Mouse (Mus musculus): ENCODE measurements around the gene Tarbp1. TPM values are rescaled to one million over a fixed set of nuclear protein-coding genes. Genes with fewer than 3 reads are reported as not detected.

Gene Tarbp1
- polyA plus RNA-seq, 1 experiment from 2014 or later, result 2.3 TPM

DNA sequence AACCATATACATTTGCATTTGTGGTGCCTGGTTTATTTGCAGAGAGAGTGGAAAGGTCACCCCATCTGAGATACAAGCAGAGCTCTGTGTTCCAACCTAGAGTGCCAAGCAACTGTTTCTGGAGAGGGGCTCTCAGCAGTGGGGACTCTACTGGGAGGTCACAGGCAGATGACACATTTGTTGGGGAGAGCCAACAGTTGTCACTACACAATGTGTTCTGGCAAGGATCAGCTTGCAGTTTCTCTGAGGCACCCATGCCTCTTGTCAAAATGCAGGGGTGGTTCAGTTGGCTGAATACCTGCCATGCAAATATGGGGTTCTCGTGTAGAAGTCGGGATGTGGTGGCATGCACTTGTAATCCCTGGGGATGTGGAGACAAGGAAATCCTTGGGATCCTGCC, 33.4 kb upstream of the Tarbp1 start:
- Histone ChIP-seq H3K9me3 (0 out of 2 replicates have a peak, but pooled peaks cover 4% of the 10 kb centered on the region), H3K4me1 (no peaks in the 10 kb centered on the region), H3K9ac (replicated peaks) (no peak overlapping the region), H3K27me3 (no peaks in the 10 kb centered on the region; the same call in 1 of the 2 replicates), H3K27ac (replicated peaks) (no peak overlapping the region), H3K4me2 (replicated peaks) (no peak overlapping the region), H3K36me3 (no peaks in the 10 kb centered on the region), H3K4me3 (no peak overlapping the region)
- WGBS, result 93% methylated on average over 2 of the region's 2 CpGs
- no peak for ATAC-seq (ENCODE audit: low FRiP score, low read depth)

GRCm38 (mm10) chr8:126504492-126505182, 29.8 kb upstream of the Tarbp1 start:
- Histone ChIP-seq H3K4me1 (no peaks in the 10 kb centered on the region), H3K4me2 (replicated peaks) (no peak overlapping the region), H3K36me3 (no peaks in the 10 kb centered on the region), H3K9ac (replicated peaks) (no peak overlapping the region), H3K4me3 (no peak overlapping the region), H3K9me3 (0 out of 2 replicates have a peak, but pooled peaks cover 4% of the 10 kb centered on the region), H3K27me3 (peaks cover 12% of the 10 kb centered on the region; the same call in 1 of the 2 replicates), H3K27ac (replicated peaks) (no peak overlapping the region)
- 84% methylated on average over 16 of the region's 16 CpGs for WGBS
- no peak for ATAC-seq (ENCODE audit: low FRiP score, low read depth)

DNA sequence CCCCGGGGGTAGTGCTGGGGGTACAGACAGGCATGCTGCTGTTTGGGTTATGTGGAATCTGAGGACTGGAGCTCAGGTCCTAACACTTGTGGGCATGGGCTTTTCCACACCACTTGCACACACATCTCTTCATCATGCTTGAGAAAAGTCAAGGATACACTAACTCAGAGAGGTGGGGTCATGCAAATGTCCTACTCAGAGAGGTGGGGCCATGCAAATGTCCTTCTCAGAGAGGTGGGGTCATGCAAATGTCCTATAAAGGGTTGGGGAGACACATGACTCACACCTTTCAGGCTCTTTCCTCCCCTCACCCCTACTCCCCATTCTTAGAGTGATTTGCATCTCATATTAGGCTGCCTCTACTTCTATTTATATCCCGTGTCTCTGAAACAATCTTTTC, 27.9 kb upstream of the Tarbp1 start:
- peaks cover 11% of the 10 kb centered on the region for H3K4me1 ChIP-seq
- no peak overlapping the region for H3K9ac ChIP-seq (replicated peaks)
- no peak overlapping the region for H3K4me3 ChIP-seq
- no peak overlapping the region for H3K27ac ChIP-seq (replicated peaks)
- no peaks in the 10 kb centered on the region for H3K36me3 ChIP-seq
- H3K27me3 ChIP-seq, result peaks cover 16% of the 10 kb centered on the region; the same call in 1 of the 2 replicates
- ATAC-seq (ENCODE audit: low FRiP score, low read depth), result no peak
- no peak overlapping the region for H3K4me2 ChIP-seq (replicated peaks)
- H3K9me3 ChIP-seq, result 0 out of 2 replicates have a peak, but pooled peaks cover 4% of the 10 kb centered on the region
- 46% methylated on average over 2 of the region's 2 CpGs for WGBS

DNA sequence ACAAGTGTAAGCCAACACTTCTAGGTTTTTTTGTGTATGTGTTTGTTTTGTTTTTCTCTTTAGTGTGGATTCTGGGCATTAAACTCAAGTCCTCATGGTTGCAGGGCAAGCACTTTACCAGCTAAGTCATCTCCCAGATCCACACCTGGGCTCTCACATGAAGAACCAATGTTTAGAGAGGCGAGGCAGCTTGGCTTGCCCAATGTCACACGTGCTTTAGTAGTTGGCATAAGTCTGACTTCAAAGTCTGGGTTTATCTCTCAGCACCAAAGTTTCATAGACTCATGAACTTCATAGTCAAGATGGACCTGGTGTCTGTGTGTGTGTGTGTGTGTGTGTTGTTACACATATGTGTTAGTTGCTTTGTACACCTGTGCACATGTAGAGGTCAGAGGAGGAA, 24.5 kb upstream of the Tarbp1 start:
- no peak overlapping the region for H3K4me3 ChIP-seq
- ATAC-seq (ENCODE audit: low FRiP score, low read depth), result no peak
- no peaks in the 10 kb centered on the region for H3K9me3 ChIP-seq
- WGBS, result 90% methylated on average over 2 of the region's 2 CpGs
- H3K4me2 ChIP-seq (replicated peaks), result no peak overlapping the region
- peaks cover 16% of the 10 kb centered on the region; the same call in 1 of the 2 replicates for H3K27me3 ChIP-seq
- H3K27ac ChIP-seq (replicated peaks), result no peak overlapping the region
- no peaks in the 10 kb centered on the region for H3K36me3 ChIP-seq
- H3K4me1 ChIP-seq, result peaks cover 12% of the 10 kb centered on the region
- H3K9ac ChIP-seq (replicated peaks), result no peak overlapping the region

- Histone ChIP-seq H3K4me1 (peaks cover 12% of the 10 kb centered on the region), H3K36me3 (no peaks in the 10 kb centered on the region), H3K27me3 (peaks cover 16% of the 10 kb centered on the region; the same call in 1 of the 2 replicates), H3K9ac (replicated peaks) (0 out of 2 replicates have a peak overlapping the region, but pooled peaks have one; percentile 57), H3K9me3 (no peaks in the 10 kb centered on the region), H3K4me2 (replicated peaks) (peak overlapping the region; percentile 63), H3K4me3 (no peak overlapping the region), H3K27ac (replicated peaks) (peak overlapping the region; percentile 80; the same call in 1 of the 2 replicates)
- 24% methylated on average over 6 of the region's 6 CpGs for WGBS
- ATAC-seq (ENCODE audit: low FRiP score, low read depth), result peak; percentile 27
Observed at GRCm38 (mm10) chr8:126498465-126498864, 23.6 kb upstream of the Tarbp1 start.

GRCm38 (mm10) chr8:126497541-126498428, 22.9 kb upstream of the Tarbp1 start:
- WGBS, result 7% methylated on average over 27 of the region's 27 CpGs
- Histone ChIP-seq H3K4me3 (peak overlapping the region; percentile 41), H3K27me3 (peaks cover 16% of the 10 kb centered on the region; the same call in 1 of the 2 replicates), H3K4me2 (replicated peaks) (peak overlapping the region; percentile 63), H3K9me3 (no peaks in the 10 kb centered on the region), H3K9ac (replicated peaks) (peak overlapping the region; percentile 57), H3K4me1 (peaks cover 12% of the 10 kb centered on the region), H3K36me3 (no peaks in the 10 kb centered on the region), H3K27ac (replicated peaks) (peak overlapping the region; percentile 80)
- peak; percentile 91 for ATAC-seq (ENCODE audit: low FRiP score, low read depth)

- no peak overlapping the region; the same call in 1 of the 2 replicates for H3K9ac ChIP-seq (replicated peaks)
- H3K9me3 ChIP-seq, result no peaks in the 10 kb centered on the region
- H3K27me3 ChIP-seq, result peaks cover 16% of the 10 kb centered on the region; the same call in 1 of the 2 replicates
- H3K4me1 ChIP-seq, result peaks cover 12% of the 10 kb centered on the region
- no peaks in the 10 kb centered on the region for H3K36me3 ChIP-seq
- 82% methylated on average over 5 of the region's 5 CpGs for WGBS
- no peak overlapping the region for H3K4me3 ChIP-seq
- ATAC-seq (ENCODE audit: low FRiP score, low read depth), result no peak
- H3K27ac ChIP-seq (replicated peaks), result no peak overlapping the region
- H3K4me2 ChIP-seq (replicated peaks), result no peak overlapping the region
Observed at GRCm38 (mm10) chr8:126496915-126497314, 22.1 kb upstream of the Tarbp1 start.

- no peaks in the 10 kb centered on the region for H3K36me3 ChIP-seq
- H3K27me3 ChIP-seq, result peaks cover 12% of the 10 kb centered on the region; the same call in 1 of the 2 replicates
- no peak for ATAC-seq (ENCODE audit: low FRiP score, low read depth)
- H3K27ac ChIP-seq (replicated peaks), result no peak overlapping the region
- H3K4me2 ChIP-seq (replicated peaks), result no peak overlapping the region
- H3K4me1 ChIP-seq, result peaks cover 12% of the 10 kb centered on the region
- no peak overlapping the region for H3K4me3 ChIP-seq
- WGBS, result 83% methylated on average over 12 of the region's 12 CpGs
- no peaks in the 10 kb centered on the region for H3K9me3 ChIP-seq
- no peak overlapping the region for H3K9ac ChIP-seq (replicated peaks)
Observed at GRCm38 (mm10) chr8:126495461-126495860, 20.6 kb upstream of the Tarbp1 start.

DNA sequence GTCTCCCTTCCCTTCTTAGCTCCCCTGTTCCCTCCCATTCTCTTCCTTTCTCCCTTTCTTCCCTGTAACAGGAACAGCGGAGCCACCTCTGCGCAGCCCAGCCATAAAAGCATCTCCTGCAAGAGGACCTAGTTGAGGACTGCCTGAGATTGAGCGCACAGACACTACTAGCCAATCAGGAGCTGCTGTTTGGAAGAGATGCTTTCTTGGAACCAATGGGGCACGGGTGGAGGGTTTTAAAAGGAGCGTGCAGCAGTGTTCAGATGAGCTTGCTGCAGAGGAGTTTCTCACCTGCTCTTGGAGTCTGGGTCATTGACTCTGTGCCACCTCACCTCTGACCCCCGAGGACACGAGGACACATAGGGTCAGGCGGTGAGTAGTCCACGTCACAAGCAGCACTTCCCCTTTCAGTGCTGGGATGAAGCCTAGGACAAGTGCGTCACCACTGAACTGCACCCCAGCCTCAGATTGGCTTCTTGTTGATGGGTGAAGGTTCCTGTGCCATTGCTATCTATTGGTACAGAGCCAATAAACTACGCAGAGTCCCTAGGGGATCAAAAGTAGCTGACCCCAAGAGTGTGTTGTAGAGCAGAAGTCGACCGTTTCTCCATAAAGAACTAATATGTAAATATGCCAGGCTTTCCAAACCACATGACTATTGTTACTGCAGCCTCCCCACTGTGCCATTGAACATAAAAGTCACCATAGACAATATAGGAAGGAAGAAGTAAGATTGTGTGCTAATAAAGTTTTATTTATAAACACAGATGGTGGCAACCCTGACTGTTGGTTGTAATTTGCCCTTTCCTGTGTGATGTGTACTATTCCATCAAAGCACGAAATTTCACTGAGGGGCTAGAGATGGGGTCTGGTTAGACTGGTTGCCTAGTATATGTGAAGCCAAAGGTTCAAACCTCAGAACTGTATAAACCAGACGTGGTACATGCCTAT, 19.6 kb upstream of the Tarbp1 start:
- peaks cover 2% of the 10 kb centered on the region; the same call in 1 of the 2 replicates for H3K27me3 ChIP-seq
- ATAC-seq (ENCODE audit: low FRiP score, low read depth), result no peak
- no peak overlapping the region for H3K27ac ChIP-seq (replicated peaks)
- no peaks in the 10 kb centered on the region for H3K36me3 ChIP-seq
- WGBS, result 82% methylated on average over 15 of the region's 15 CpGs
- no peak overlapping the region for H3K9ac ChIP-seq (replicated peaks)
- no peak overlapping the region for H3K4me2 ChIP-seq (replicated peaks)
- H3K4me3 ChIP-seq, result no peak overlapping the region
- no peaks in the 10 kb centered on the region for H3K9me3 ChIP-seq
- peaks cover 12% of the 10 kb centered on the region for H3K4me1 ChIP-seq

DNA sequence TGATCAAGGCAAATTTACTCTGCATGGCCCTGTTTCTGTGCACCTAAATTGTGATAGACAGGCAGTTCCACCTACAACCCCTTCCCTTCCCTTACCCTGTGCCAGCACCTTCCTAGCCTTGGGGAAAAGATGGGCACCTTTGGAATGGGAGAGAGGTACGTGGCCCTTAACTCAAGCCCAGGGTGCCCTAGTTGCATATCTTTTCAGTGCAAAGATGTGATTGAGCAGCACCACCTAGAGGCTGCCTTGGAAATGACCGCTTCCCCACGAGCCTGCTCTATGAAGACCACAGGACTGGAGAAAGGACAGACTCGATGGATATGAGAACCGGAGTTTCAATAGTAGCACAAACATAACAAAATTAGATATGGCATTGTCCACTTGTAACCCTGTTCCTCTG, 8.1 kb upstream of the Tarbp1 start:
- WGBS, result 17% methylated on average over 5 of the region's 5 CpGs
- H3K9me3 ChIP-seq, result no peaks in the 10 kb centered on the region

GRCm38 (mm10) chr8:126482348-126482720, 7.5 kb upstream of the Tarbp1 start:
- peaks cover 4% of the 10 kb centered on the region; the same call in 1 of the 2 replicates for H3K4me1 ChIP-seq
- H3K9ac ChIP-seq (replicated peaks), result no peak overlapping the region
- no peak overlapping the region for H3K4me3 ChIP-seq
- no peak overlapping the region for H3K4me2 ChIP-seq (replicated peaks)
- H3K27ac ChIP-seq (replicated peaks), result no peak overlapping the region
- no peaks in the 10 kb centered on the region for H3K9me3 ChIP-seq
- WGBS, result 77% methylated on average over 2 of the region's 2 CpGs
- no peaks in the 10 kb centered on the region for H3K36me3 ChIP-seq
- H3K27me3 ChIP-seq, result peaks cover 12% of the 10 kb centered on the region; the same call in 1 of the 2 replicates
- no peak for ATAC-seq (ENCODE audit: low FRiP score, low read depth)

More for the DNA sequence above, 8.1 kb upstream of the Tarbp1 start:
- Histone ChIP-seq H3K4me1 (peaks cover 4% of the 10 kb centered on the region; the same call in 1 of the 2 replicates), H3K27ac (replicated peaks) (no peak overlapping the region), H3K9ac (replicated peaks) (no peak overlapping the region), H3K27me3 (peaks cover 12% of the 10 kb centered on the region; the same call in 1 of the 2 replicates), H3K4me3 (no peak overlapping the region), H3K4me2 (replicated peaks) (no peak overlapping the region), H3K36me3 (no peaks in the 10 kb centered on the region)
- peak; percentile 62 for ATAC-seq (ENCODE audit: low FRiP score, low read depth)
